Mouse (Mus musculus): ENCODE data around the gene Fmc1.

DNA sequence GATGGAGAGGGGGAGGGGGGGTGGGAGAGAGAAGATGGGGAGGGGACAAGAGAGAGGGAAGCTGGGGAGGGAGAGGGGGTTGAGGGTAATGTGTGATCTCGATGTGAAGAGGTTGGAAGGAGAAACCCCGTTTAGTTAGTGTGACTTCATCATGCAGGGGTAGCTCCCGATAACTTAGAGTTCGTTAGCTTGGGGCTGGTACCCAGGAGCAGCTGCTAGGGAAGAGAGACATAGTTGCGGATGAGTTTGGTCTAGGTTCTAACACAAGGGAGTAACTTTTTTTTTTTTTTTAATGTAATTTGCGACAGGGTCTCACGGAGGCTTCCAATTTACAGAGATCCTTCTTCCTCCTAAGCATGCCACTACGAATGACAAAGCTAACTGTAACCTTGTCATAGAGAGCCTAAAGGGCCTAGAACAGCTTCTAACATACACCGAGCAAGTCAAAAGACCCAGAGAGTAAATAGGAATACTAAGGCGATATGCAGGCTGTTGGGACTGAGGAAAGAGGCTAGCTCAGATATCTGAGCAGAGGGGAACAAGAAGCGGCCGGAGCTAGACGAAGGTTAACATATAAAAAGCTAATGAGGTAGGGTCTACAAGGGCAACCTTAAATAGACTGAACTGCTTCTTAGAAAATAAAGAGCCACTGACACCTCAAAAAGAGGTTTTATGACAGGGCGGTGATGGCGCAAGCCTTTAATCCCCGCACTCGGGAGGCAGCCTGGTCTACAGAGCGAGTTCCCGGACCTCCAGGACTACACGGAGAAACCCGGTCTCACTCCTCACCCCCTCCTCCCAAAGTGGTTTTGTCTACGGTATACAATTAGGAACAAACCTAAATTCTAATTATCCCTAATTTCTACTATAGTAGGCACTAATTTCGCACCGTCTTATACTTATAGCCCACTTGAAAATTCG lies 542 bp upstream of the Fmc1 start:
- TF ChIP-seq POLR2A (IDR thresholded peaks at IDR 0.05; ENCODE audit: insufficient read depth, low read depth, low read length) (no peak), CTCF (IDR thresholded peaks at IDR 0.05; ENCODE audit: insufficient read depth, low read depth, low read length) (no peak)
